Mouse (Mus musculus): ENCODE results near the gene Zranb2. TPM values are rescaled to one million over a fixed set of nuclear protein-coding genes. Genes with fewer than 3 reads are reported as not detected.
A peak's percentile ranks its signal among the peaks of the same experiment; 100 is the strongest.

The Zranb2 gene
- polyA plus RNA-seq (2012; rRNA removed) = 12.8 and 13.2 TPM in 2 replicates

DNA sequence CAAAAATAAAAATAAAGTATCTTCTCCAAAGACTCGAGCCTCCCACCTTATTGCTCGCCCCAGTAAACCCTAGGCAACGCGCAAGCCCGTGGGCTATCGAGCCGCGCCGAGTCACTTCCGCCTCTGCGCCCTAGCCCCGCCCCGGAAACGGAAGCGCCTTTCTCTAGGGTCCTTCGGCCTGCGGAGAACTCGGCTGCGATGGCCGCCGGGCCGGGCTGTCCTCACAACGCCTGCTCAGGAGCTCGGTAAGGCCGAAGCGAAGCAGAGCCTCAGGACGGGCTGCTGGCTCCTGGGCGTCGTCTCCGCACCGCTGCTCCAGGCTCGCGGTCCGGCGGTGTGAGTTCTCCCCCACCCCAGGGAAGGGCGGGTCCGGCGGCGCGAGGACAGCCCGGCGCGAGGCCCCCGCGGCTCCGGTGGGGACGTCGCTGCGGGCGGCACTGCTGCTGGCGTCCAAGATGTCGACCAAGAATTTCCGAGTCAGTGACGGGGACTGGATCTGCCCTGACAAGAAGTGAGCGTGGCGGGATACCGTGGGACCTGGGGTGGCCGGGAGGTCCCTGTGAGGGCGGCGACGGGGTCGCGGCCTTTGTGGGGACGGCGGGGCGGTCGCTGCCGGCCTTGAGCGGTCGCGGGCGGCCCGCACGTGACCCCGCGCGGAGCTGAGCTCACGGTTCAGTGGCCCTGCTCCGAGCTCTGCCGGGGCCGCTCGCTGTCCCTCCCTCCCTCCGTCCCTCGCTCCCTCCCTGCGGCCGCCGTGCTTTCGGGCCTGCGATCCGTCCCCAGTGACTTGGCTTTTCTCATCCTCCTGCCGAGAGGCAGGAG, at the start of gene Zranb2:
Zranb2 (plus strand) TSS at position 197 of the 822 bp plus-strand sequence.
- peak; percentile 22 for DNase-seq (ENCODE audit: low read depth)

DNA sequence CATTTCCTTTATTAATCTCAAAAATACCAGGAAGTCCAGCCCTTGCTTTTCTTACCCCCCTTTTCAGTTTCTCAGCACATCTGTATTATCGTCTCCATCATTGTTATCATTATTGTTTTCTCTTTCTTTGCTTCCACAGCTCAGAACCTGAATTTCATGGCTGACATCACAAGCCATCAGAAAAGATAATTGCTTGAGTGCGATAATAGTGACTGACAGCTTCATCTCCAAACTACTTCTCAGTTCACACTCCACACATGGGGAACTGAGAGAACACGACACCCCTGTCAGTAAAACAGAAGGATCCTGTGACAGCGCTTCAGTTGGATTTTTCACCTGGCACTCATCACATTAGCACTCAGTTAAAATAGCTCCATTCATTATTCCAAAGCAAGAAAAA, 41.9 kb upstream of the Zranb2 start:
- DNase-seq (ENCODE audit: low read depth) = no peak

DNA sequence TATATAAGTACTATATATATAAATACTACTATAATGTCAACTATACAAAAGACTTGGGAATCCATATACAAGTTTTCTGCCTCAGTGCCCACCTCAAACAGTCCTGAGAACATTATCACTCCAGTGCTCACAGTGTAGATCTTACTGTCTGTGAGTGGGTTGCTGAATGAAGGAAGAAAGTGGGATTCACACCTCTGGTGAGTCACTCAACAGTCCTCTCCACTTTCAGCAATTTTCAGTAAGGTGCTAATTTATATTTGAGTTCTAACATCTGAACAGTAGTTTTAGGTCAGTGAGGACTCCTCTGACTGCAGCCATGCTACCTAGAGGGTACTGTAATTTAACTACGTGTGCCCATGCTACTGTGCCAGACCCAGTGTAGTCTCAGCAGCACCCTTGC, 31.7 kb upstream of the Zranb2 start:
- DNase-seq (ENCODE audit: low read depth) = no peak

DNA sequence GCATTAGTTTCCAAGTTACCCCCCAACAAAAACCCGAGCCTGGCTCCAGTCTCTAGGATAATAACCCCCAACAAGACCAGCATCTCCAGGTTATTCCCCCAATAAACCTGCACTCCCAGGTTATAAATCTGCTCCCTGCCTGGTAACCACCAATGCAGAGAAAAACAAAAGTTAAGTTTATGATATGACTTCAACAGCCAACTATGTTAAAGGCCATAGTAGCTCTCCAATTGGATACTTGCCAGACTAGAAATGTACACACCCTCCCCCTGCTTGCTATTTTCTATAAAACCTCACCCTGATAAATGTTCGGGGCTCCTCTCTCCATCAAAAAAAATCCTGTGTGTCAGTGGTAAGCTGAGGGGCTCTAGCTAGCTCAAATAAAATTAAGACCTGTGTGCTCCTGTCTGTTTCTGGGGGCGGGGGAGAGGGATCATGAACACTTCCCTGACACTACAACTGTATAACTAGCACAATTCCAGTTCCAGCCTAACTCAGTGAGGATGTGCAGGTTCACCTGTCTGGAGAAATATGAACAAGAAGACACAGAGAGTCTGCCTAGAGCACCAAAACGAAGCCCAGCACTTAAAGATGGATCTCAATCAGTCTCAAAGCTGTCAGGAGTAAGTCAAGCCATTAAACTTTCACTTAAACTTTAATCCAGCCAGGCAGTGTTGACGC, 19.7 kb upstream of the Zranb2 start:
- DNase-seq (ENCODE audit: low read depth) = no peak

DNA sequence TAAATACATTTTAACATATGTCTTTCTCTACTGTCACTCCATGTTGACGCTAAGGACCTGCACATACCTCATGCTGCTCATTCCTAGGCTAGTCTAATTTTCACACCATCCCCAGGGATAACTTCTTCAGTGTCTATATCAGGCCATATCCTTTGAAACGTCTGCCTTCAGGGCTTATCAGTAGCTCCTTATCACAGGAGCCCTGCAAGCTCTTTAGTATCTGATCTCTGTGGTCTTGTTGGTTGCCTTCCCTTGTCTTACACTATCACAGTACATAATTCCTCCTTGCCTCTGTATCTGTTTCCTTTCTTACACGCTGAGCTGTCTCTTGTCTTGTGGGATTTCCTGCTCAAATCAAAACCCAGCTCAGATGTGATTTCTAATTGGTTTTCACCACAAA, 17.5 kb upstream of the Zranb2 start:
- no peak for DNase-seq (ENCODE audit: low read depth)

DNA sequence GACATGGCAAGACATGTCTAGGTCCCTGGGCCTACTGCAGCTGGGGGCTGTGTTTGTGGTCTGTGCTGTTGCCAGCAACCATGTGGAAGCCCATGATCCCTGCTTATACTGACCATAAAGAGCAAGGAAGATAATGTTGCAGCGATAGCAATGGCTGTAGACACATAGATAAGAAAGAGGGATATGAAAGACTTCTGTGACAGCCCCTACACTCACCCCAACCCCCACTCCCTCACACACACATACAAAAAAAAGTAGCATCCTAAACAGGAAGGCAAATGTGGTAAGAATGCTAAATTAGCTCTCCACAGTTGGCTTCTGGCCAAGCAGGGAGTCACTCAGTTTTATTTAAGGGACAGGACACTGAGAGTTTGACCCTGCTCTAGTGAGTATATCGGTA, 16.0 kb upstream of the Zranb2 start:
- no peak for DNase-seq (ENCODE audit: low read depth)

DNA sequence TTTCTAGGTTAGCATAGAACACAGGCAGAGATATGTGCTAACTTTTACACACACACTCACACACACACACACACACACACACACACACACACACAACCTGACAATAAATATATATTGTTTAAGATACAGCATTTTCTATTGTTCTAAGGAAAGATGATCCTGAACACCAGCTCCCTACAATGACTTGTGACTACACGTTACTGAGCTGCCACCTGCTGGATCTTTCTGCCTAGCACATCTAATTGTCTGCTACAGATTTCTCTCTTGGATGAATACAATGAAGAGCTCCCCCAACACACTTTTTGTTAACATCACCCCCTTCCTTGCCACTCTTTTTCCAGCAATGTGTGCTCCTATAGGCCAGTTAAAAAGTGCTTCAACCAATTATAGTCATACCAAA, 13.5 kb upstream of the Zranb2 start:
- no peak for DNase-seq (ENCODE audit: low read depth)

DNA sequence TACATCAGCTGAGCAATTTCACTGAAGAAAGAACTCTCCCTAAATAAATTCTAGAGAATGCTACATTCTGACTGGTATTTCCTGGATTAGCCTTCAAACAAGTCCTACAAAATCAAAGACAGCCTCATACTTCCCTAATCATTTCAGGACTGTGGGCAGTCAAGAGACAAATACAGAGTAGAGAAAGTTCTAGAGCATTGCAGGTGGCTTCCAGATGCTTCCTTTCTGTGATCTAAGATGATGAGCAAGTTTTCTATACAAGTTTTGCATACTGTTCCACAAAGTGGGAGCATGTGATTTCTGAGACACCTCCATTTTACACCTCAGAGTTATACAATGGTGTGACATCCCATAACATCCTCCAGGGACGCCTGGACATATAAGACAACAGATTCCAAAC, 10.1 kb upstream of the Zranb2 start:
- DNase-seq (ENCODE audit: low read depth) = no peak

DNA sequence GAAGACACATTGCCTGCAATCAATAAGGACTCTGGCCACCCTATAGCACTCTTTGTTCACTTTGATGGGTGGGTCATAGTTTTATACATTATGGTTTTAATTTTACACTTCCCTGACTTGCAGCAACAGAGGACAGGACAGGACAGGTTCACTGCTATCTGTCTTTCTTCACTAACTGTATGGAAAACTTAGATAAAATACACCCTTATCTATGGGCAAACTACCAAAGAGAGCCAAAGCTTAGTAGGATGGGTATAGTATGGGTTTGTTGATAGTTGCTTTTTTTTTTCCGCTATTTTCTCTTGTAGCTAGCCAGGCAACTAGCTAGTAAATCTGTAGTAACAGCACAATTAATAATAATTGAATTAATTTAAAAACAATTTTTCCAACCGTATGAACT, 2.4 kb upstream of the Zranb2 start:
- no peak for DNase-seq (ENCODE audit: low read depth)

DNA sequence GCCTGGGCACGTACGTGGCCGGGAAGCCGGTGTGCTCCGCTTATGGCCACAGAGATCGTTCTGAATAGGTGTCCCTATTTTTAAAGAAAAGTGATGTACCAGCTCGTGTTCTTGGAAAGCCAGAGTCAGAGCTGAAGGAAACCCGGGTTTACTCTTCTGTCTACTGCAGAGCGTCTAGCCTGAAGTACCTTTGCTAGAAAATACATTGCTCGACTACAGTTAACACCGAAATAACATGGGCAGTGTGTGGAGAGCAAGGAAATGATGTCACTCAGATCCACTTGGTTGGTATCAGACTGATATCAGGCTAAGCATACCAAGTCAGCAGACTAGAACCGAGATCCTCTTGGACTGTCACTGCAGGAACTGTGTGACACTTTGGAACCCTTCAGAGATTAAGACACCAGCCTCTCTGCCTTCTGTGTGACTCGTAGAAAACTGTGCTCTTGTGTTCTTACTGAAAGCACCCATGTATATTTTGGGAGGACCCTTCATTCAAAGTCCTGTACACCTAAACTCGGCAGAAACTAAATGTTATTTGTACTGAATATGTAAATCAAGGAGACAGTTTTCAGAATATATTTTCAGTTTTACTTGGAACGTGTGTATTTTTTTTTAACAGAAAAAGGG, 941 bp downstream of the Zranb2 start:
- peak; percentile 12 for DNase-seq (ENCODE audit: low read depth)

DNA sequence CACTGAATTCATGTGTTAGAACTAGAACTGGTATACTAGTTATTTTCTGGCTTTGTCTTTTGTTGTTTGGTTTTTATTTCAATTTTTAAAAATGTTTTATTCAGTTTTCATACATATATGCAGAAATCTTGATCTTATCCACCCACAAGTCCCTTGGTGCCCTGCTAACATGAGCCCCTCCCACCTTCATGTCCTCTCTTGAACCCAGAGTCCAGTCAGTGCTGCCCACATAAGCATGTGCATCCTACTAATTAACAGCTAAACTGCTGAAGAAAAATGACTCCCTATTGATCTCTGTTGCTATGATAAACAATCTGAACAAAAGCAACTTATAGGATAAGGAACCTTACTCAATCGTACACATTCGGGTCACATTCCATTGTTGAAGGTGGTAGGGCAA, 15.4 kb downstream of the Zranb2 start:
- no peak for DNase-seq (ENCODE audit: low read depth)

DNA sequence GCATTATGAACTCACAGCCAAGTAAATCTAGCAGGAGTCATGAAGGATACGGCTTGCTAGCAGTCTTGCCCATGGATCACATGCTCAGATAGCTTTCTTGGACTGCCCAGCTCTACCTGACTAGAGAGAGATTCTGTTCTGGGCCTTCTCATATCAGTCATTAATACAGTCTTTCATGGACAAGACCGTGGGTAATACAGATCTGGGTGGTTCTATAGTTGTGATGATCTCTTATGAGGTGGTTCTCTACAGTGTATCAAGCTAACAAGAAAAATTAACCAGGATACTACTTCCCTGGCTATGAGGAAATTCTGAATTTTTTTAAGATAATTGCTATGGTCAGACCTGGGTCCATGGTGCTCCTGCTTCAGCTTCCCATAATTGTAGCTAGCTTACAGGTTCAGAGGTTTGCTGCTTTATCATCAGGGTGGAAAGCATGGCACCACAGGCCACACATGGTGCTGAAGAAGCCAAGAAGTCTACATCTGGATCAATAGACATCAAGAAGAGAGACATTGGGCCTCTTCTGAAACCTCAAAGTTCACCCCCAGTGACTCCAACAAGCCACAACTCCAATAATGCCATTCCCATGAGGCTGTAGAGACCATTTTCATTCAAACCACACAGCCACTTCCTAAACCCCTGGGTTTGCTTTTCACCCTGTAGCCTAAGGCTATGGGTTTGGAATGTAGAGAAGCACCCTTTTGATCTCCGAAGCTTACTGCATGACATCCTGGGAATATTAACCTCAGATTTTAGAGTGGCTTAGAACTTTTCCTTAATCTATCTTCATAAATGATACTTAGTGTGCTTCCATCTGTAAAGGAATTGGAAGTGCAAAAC, 16.0 kb downstream of the Zranb2 start:
- DNase-seq (ENCODE audit: low read depth) = no peak

DNA sequence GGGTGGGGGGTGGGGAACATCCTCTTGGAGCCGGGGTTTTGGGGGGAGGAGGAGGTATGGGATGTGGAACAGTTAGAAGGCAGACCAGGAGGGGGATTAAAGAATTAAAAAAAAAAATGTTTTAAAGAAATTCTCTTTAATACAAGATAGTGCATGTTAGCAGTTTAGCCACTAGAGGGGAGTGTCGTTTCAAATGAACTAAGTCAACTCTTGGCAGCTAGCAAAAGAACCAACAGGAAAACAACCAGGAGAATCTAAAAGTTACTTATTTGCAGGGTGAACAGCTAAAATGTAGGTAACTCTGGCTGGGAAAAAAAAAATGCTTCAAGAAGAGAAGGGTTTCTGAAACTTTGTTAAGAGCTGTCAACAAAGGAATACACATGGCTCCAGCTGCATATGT, 31.2 kb downstream of the Zranb2 start:
- no peak for DNase-seq (ENCODE audit: low read depth)

DNA sequence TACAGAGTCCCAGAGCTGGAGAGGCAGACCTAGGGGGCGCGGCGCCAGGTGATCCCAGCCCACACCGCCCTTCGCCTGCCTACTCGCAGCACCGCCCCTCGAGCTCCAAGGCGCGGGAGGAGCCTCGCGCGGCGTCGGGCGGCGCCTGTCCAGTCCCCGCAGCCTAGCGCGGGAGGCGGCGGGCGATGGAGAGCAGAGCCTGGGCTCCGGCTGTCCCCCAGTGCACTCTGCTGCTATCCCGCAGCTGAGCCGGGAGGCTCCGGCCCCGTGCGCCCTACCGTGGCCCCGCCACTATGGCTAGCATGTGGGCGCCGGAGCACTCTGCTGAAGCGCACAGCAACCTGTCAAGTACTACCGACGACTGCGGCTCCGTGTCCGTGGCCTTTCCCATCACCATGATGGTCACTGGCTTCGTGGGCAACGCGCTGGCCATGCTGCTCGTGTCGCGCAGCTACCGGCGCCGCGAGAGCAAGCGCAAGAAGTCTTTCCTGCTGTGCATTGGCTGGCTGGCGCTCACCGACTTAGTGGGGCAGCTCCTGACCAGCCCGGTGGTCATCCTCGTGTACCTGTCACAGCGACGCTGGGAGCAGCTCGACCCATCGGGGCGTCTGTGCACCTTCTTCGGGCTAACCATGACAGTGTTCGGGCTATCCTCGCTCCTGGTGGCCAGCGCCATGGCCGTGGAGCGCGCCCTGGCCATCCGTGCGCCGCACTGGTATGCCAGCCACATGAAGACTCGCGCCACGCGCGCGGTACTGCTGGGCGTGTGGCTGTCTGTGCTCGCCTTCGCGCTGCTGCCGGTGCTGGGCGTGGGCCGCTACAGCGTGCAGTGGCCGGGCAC, 33.0 kb downstream of the Zranb2 start, which contains the start of gene Ptger3:
Ptger3 (plus strand) TSS at position 168 of the 841 bp plus-strand sequence.
- DNase-seq (ENCODE audit: low read depth) = no peak

DNA sequence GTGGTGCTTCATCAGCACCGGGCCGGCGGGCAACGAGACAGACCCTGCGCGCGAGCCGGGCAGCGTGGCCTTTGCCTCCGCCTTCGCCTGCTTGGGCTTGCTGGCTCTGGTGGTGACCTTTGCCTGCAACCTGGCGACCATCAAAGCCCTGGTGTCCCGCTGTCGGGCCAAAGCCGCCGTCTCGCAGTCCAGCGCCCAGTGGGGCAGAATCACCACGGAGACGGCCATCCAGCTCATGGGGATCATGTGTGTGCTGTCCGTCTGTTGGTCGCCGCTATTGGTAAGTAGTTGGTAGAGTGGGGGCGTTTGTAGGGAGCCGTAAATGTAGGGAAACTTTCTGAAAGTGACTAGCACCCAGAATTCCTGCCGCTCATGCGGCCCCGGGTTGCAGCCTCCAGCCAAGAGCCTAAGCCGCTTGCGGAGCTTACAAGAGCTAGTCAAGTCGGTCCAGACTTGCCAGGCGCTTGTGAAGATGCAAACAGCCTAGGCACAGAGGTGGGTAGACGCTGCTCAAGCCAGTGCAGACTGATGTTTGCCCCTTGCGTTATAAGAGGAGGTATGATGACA, 33.7 kb downstream of the Zranb2 start:
- DNase-seq (ENCODE audit: low read depth) = no peak

DNA sequence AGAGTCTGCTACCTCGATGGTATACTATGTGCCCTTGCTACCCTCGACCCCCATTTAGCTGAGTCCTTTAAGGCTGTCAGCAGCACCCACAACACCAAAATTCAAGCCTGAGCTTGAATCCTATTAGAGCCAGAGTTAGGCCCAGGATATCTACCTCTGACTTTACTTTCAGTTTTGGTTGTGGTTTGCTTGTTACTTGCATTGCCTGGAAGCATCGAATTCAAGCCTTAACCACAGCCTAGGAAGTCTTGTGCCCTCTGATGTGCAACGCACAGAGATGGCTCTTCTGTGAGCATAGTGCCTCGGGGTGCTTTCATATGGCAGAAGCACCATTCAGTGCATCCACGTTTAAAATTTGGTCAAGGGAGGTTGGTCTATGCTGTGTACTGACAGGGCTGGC, 38.1 kb downstream of the Zranb2 start:
- no peak for DNase-seq (ENCODE audit: low read depth)

DNA sequence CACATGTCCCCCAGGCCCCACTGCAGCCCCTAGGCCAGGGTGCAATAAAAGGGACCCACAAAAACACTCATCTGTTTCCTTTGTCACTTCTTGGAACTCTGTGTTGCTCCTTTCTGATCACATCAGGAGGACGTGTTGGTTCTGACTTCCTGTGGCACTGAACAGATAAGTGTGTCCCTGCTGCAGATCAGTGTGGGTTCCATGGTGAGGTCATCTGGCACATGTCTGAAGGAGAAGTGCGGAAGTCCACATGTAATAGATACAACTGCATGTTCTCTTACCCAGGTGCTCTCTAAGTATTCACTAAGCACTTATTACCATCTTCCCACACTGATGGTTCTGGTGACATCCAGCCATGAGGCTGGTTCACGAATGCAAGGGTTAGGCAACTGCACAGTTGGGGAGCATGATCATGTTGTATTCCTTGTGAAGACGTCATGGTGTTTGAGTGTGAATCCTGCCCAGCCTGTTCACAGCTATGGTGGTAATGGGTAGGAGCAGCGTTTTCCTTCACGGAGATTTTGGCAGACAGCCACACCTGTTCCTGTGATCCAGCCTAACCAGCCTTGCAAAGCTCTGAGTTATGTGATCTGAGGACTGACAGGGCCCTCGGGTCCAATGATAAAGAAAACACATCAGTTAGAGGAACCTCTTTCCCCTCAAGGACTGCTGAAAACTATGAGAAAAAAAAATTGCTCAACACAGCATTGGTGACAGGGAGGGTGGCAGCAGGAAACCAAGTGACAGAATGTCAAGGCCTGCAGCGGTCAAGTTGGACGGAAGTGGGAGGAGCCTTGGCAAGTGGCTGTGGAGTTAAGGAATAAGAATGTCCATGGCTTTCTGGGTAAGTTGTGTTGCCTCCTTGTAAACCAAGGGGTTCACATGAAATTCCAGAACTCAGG, 41.7 kb downstream of the Zranb2 start:
- no peak for DNase-seq (ENCODE audit: low read depth)

DNA sequence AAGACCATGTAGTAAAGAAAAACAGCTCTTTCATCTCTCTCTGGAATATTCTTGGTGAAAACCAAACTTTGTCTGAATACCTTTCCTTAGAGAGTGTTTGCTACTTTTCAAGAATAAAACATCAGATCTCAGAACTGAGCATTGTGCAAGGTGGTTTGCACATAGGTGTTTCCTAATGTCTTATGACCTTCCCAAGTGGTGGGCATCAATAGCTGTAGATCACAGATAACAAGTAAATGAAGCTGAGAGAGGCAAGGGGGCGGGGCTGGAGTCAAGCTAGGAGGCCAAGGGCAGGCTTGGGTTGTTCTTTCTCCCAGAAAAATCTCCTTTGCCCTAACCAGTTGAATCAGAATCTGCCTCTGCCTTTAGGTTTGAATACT, 42.4 kb downstream of the Zranb2 start:
- no peak for DNase-seq (ENCODE audit: low read depth)

DNA sequence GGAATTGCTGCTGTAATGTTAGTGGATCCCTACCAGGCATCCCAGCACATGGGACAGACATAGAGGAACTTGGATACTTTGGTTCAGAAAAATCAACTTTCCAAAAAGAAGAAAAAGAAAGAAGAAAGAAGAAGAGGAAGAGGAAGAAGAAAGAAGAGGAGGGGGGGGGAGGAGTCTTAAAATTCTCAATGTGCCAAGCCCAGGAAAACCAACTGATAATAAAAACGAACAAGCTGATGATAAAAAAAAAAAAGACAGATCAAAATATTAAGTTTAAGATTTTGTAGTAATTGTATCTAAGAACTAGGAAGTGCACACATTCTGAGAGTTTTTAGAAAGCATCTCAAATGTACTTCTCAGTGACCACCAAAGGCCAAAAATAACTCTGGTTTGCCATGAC, 42.9 kb downstream of the Zranb2 start:
- no peak for DNase-seq (ENCODE audit: low read depth)
